Mouse (Mus musculus) heart, postnatal 0 days (tissue): Measurements from ENCODE around the gene Rbl2.

Source experiments
- CTCF ChIP-seq: IDR thresholded peaks from 2 replicates; pipeline ENCODE4 v1.5.1; 2016; ENCODE audit warnings: antibody characterized with exemption, control low read depth, low read depth
- EP300 ChIP-seq: IDR thresholded peaks from 2 replicates; pipeline ENCODE4 v1.6.1; 2016; ENCODE audit warnings: antibody characterized with exemption, low read depth

GRCm38 (mm10) chr8:91059884-91060510 is 9.9 kb upstream of the Rbl2 start:
- TF ChIP-seq CTCF (no peak), EP300 (no peak)
